Mouse (Mus musculus): Measurements from ENCODE around the gene Gm31371.
A peak's percentile ranks its signal among the peaks of the same experiment; 100 is the strongest.
"Not testable (repeated sequence)": the region's sequence is repeated elsewhere in the genome, so short reads cannot be mapped to it uniquely, and the experiment has no call there.

Gene Gm31371

DNA sequence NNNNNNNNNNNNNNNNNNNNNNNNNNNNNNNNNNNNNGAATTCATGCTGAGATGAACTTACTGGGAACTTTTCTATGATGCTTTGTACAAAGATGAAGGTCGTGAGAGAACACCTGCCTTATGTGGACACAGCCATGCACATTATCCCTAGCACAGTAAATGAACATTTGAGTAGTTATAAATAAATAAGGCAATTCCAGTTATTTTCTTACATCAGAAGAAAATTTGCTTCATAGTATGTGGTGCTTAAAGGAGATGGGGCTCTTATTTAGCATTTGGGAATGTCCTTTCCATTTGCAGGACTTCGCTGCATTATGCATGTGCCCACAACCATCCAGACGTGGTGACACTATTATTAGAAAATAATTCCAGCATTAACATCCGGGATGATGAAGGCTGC, at the start of gene Gm31371:
Gm31371 (plus strand) TSS at position 301 of the 400 bp plus-strand sequence.
- not testable (repeated sequence) for DNase-seq

DNA sequence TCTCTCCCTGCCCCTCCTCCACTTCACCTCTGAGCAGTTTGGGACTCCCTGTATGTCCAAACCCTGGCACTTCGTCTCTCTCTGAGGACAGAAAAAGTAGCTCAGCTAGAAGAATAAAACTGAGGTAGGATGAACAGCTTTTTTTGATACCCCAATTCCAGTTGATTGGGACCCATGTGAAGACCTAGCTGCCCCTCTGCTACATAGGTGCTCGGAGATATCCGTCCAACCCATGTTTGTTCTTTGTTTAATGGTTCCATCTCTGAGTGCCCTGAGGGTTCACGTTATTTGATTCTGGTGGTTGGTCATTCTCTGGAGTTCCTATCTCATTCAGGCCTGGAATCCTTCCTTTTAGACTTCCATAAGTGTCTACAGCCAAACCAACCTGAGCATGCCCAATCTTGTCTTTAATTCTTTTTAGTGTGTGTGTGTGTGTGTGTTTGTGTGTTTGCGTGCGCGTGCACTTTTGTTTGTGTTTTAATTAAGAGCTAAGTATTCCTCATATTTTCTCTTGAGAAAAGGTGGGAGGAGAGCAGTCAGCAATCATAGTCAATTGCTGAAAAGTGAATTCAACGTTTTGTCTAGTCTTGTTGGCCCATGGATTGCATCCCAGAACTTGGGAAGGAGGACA, 3.3 kb downstream of the Gm31371 start:
- not testable (repeated sequence) for DNase-seq

DNA sequence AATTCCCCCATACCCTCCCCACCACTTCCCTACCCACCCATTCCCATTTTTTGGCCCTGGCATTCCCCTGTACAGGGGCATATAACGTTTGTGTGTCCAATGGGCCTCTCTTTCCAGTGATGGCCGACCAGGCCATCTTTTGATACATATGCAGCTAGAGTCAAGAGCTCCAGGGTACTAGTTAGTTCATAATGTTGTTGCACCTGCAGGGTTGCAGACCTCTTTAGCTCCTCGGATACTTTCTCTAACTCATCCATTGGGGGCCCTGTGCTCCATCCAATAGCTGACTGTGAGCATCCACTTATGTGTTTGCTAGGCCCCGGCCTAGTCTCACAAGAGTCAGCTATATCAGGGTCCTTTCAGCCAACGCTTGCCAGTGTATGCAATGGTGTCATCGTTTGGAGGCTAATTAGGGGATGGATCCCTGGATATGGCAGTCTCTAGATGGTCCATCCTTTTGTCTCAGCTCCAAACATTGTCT, 5.7 kb downstream of the Gm31371 start:
- DNase-seq = peak in 1 of 2 experiments; percentile 13

DNA sequence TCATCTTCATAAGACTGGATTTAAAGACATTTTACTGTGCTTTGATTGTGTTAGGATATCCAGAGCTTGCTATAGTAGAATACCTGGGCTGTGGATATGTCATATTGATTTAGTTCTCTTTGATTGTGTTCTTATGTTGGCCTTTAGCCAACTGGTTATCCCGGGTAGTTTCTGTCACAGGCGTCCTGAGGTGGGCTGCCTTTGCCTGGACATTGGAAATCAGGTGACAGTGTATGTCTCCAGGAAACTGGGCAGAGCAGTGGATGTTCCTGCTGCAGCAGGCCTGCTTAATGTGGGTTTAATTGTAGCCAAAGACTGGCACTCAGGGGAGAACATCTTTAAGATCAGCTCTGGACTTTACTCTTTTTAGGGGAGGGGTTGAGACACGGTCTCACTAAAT, 15.9 kb downstream of the Gm31371 start:
- DNase-seq = not testable (repeated sequence)

DNA sequence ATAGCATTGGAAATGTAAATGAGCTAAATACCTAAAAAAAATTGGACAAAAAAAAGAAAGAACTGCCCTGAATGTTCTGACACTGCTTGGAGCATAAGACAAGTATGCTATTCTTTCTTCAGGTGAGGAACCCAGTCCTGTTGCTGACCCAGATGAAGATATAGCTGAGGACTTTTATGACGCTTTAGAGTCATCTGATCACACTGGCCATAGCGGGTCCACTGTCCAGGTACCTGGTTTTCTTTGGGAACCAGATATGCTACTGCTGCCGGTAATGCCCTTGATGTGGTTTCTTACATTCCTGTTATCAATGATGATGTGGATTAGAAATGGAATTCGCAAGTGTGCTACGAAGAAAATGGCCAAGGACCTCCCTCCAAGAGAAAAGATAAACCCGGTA, 31.1 kb downstream of the Gm31371 start:
- not testable (repeated sequence) for DNase-seq

DNA sequence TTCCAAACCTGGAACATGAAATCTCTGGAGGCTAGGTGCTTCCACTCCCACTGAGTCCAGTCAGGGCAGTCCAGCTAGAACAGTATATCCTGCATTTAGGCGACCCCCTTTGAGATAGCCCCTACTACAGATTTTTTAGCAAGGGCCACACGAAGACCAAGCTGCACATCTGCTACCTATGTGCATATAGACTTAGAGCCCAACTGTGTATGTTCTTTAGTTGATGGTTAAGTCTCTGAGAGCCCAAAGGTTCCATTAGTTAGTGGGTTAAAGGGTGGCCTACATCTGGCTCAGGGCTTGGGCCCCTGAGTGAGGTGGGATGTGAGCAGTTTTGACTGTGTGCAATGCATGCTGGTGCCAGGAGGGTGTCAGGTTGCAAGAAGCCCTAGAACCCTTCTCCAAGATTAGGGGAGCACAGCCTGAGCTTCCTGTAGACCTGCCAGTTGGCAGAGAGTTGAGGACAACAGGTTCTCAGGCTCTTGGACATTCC, 32.4 kb downstream of the Gm31371 start:
- peak; percentile 1 to 5 for DNase-seq

DNA sequence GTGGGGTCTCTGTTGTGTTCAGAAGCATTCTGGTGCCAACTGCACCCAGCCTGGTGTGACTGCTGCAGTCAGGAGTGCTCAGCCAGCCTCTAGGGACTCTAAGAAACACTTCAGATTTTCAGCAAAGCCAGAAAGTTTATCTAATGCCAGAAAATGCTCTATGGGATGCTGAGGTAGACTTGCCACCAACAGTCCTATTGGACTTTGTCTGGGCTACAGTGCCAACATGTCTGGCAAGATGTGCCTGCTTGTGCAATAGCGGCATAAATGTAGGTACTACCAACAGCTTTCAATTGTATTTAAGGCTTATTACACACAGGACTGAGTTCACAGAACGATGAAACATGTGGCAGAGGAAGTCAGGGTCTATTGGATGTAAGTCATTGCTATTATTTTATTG, 57.7 kb downstream of the Gm31371 start:
- DNase-seq = no peak

DNA sequence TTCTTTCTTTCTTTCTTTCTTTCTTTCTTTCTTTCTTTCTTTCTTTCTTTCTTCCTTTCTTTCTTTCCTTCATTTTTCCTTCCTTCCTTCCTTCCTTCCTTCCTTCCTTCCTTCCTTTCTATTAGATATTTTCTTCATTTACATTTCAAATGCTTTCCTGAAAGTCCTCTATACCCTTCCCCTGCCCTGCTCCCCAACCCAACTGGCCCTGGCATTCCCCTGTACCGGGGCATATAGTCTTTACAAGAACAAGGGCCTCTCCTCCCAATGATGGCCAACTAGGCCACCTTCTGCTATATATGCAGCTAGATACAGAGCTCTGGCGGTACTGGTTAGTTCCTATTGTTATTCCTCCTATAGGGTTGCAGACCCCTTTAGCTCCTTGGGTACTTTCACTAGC, 60.6 kb downstream of the Gm31371 start:
- not testable (repeated sequence) for DNase-seq

DNA sequence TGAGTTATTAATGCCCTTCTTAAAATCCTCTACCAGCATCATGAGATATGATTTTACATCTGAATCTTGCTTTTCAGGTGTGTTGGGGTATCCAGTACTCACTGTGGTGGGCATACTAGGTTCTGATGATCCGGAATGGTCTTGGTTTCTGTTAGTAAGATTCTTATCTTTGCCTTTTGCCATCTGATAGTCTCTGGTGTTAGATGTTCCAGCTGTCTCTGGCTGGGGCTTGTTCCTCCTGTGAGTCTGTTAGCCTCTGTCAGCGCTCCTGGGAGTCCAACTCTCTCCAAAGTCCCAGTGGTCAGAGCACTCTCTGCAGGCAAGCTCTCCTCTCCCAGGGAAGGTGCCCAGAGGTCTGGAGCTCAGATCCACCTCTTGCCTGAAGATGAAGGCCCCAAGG, 65.0 kb downstream of the Gm31371 start:
- DNase-seq = peak; percentile 6 to 15

DNA sequence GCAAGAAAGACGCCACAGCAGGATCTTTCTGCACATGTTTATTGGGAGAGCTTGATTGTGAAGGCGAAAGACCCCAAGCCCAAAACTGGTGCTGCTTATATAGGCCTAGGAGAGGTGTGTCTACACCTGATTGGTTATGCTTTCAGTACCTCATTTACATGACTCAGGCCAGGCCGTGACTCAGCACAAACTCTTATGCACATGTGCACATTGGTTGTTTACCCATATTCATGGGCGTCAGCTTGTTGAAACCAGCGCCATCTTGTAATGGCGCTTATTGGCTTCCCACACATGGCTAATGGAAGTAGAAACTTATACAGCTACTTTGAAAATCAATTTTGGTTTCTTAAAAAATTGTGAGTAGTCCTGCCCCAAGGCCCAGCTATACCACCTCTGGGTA, 72.0 kb downstream of the Gm31371 start:
- peak in 1 of 2 experiments; percentile 1 for DNase-seq

Measured in cerebellum, postnatal 25 days (tissue).